14 mouse cellular contexts compared by ENCODE assay signal in genomic region chr10:88600591-88600990, GRCm38 (mm10). TPM values are rescaled to one million over a fixed set of nuclear protein-coding genes. Genes with fewer than 3 reads are reported as not detected.
"Had no signal": no experiment of that assay in that cellular context is flagged by ENCODE, and none has a peak within 500 bp of the region (broad histone marks: within the 10 kb centered on the region; RNA-seq: fewer than 3 reads in every experiment).

No protein-coding gene starts in this region.

- DNase-seq: kidney, adult 9 months; kidney, postnatal 25 days; layer of hippocampus, adult 9-11 months; liver; lung, adult 18-20 months; lung, postnatal 10 days; lung, postnatal 36 days; midbrain, embryonic 14.5 days; retina, postnatal 1 day; right cerebral cortex, postnatal 25 days; spleen, adult 18-20 months; thymus, postnatal 25 days had no signal

- ATAC-seq: liver, embryonic 12.5 days had no signal

RNA-seq across cellular contexts. Expression of gene Mybpc1, which starts 4.4 kb away (rescaled TPM):
- total RNA-seq: neutrophil, adult 5-6 weeks had no signal
